In the genomic region with DNA sequence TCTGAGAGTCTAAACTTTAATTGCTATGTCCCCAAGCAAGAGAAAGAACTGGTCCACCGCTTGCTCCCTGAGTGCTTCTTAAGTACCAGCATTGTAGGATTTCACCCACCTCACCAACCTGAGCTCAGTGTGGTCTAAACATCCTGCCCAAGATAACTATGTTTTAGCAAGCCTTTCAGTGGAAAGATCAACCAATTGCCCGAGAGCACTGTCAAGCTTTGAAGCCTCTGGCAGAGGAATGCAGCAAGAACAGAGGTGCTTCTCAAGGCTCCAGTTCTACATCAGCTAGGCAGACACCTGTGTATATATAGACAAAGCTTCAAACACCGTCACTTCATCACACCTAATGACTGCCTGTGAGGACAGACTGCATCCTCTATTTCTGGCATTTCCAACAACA, we compare ENCODE assay signal across 8 mouse cellular contexts. TPM values are rescaled to one million over a fixed set of nuclear protein-coding genes. Genes with fewer than 3 reads are reported as not detected.
DNase-seq lines count a peak whose midpoint lies in the region; ATAC-seq and TF ChIP-seq lines count a peak whose summit lies in the region.

No protein-coding gene starts in this region.

- no peaks in the 10 kb centered on the region; the same call in 1 of the 2 replicates for H3K4me1 ChIP-seq in midbrain, postnatal 0 days (ENCODE audit: insufficient read depth, low read length)

- H3K4me3 ChIP-seq in midbrain, postnatal 0 days (ENCODE audit: low read depth, low read length): peak overlapping the region; percentile 71

- intact Hi-C loops in left cerebral cortex, postnatal 25 days (cut with DNase I): no loop called here

- WGBS in midbrain, postnatal 0 days: 47% methylated on average over 3 of the region's 3 CpGs

- no peak overlapping the region for H3K27ac ChIP-seq in midbrain, postnatal 0 days (ENCODE audit: low read depth, low read length)

- peak; percentile 62 for DNase-seq in CD4-positive helper T cell, adult 2 months (ENCODE audit: low read depth, low spot score)
- DNase-seq in induced T-regulatory cell, adult 2 months (ENCODE audit: low read depth): peak; percentile 75
- DNase-seq in midbrain, postnatal 0 days (ENCODE audit: low spot score): no peak
- DNase-seq in adrenal gland, postnatal 10 days: no peak
- no peak for DNase-seq in retina, embryonic 14.5 days (ENCODE audit: low spot score)
- DNase-seq in left cerebral cortex, adult 11 months (ENCODE audit: low spot score): no peak
- no peak for DNase-seq in left cerebral cortex, postnatal 25 days (ENCODE audit: low spot score in 2 of 2)

- H3K4me2 ChIP-seq in midbrain, postnatal 0 days (ENCODE audit: low read depth, low read length, poor library complexity, severe bottlenecking): peak overlapping the region; percentile 62

- TF ChIP-seq CTCF in midbrain, postnatal 0 days (IDR thresholded peaks at IDR 0.05): no peak

- H3K27me3 ChIP-seq in midbrain, postnatal 0 days (ENCODE audit: insufficient read depth, low read length): no peaks in the 10 kb centered on the region

- no peaks in the 10 kb centered on the region for H3K36me3 ChIP-seq in midbrain, postnatal 0 days (ENCODE audit: insufficient read depth, low read length)

- no peaks in the 10 kb centered on the region for H3K9me3 ChIP-seq in midbrain, postnatal 0 days (ENCODE audit: low read length)

- no peak overlapping the region for H3K9ac ChIP-seq in midbrain, postnatal 0 days (replicated peaks; ENCODE audit: low read length, poor library complexity, severe bottlenecking)

- ATAC-seq in activated CD4-positive, CD25-positive, alpha-beta regulatory T cell, adult 4 months: peak; percentile 5
- no peak for ATAC-seq in midbrain, postnatal 0 days (ENCODE audit: low FRiP score)

RNA-seq across cellular contexts. Expression of a gene that starts 1.3 kb away (rescaled TPM):
- polyA plus RNA-seq in activated CD4-positive, CD25-positive, alpha-beta regulatory T cell, adult 4 months (2017; shearing (Covaris generic)): 1 to 10 TPM; 3.2 to 6.8 TPM
- total RNA-seq in midbrain, postnatal 0 days (2014; rRNA removed): 40.5 and 41.5 TPM in 2 replicates
- 12.9 and 13.3 TPM in 2 replicates for polyA plus RNA-seq in midbrain, postnatal 0 days (2015; fragmentation: Nextera tagmentation; extraction: Ambion mirVana)
- 1 to 10 TPM; 2.5 to 2.7 TPM for total RNA-seq in adrenal gland, postnatal 10 days (2021)
- total RNA-seq in left cerebral cortex, postnatal 25 days (2021): 10 to 100 TPM; 91.5 to 91.9 TPM

RNA-seq across cellular contexts. Expression of a gene that starts 55.4 kb away (rescaled TPM):
- not detected for polyA plus RNA-seq in activated CD4-positive, CD25-positive, alpha-beta regulatory T cell, adult 4 months (2017; shearing (Covaris generic))
- total RNA-seq in midbrain, postnatal 0 days (2014; rRNA removed): 4.5 and 9.4 TPM in 2 replicates
- polyA plus RNA-seq in midbrain, postnatal 0 days (2015; fragmentation: Nextera tagmentation; extraction: Ambion mirVana): 4.2 and 4.8 TPM in 2 replicates
- total RNA-seq in adrenal gland, postnatal 10 days (2021): 10 to 100 TPM; 34.3 to 46.2 TPM
- 1 to 10 TPM; 8.0 to 8.2 TPM for total RNA-seq in left cerebral cortex, postnatal 25 days (2021)

Comparison
In these comparisons a context has a peak if more than half of its experiments do, and no peak if none do; other contexts are left out.
1. DNase-seq: peak in CD4-positive helper T cell, adult 2 months (single experiment) and induced T-regulatory cell, adult 2 months (single experiment); none in midbrain, postnatal 0 days (single experiment), adrenal gland, postnatal 10 days (single experiment), retina, embryonic 14.5 days (single experiment), left cerebral cortex, adult 11 months (single experiment) and left cerebral cortex, postnatal 25 days (0 of 2).
2. RNA of a gene that starts 1.3 kb away (total RNA-seq): 91.5 to 91.9 TPM in left cerebral cortex, postnatal 25 days and 40.5 to 41.5 TPM in midbrain, postnatal 0 days; 2.5 to 2.7 TPM in adrenal gland, postnatal 10 days; every median in the first group is over 10 times any median in the second.